Comparison of ENCODE assay signal across 11 mouse cellular contexts in the genomic region with DNA sequence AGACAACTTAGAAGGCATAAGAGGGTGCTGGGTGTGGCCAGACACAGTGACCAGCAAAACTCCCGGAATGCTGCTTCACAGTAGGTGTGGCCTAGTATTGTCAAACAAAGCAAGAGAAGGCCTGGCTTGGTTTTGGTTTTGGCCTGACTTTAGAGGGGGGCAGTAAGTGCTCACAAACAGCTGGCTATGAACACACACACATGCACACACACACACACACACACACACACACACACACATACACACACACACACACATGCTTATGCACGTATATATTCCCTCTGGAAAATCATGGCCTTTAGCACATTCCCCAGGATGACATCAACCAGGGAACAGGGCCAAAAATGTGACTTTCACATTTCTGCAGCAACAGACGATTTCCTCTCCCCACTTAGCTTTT.
DNase-seq lines count a peak whose midpoint lies in the region; ATAC-seq lines count a peak whose summit lies in the region.
"Had no signal": no experiment of that assay in that cellular context is flagged by ENCODE, and none has a peak within 500 bp of the region (broad histone marks: within the 10 kb centered on the region; RNA-seq: fewer than 3 reads in every experiment).

No protein-coding gene starts in this region.

- DNase-seq in kidney, postnatal 36 days = no peak
- DNase-seq in R1 (ENCODE audit: low read depth, low spot score) = peak; percentile 26
- DNase-seq in gastrocnemius, postnatal 10 days = peak; percentile 14
- DNase-seq in lung, postnatal 14 days = peak; percentile 1
- DNase-seq in layer of hippocampus, adult 18-20 months (ENCODE audit: low spot score in 2 of 2) = no peak
- DNase-seq: liver had no signal

- WGBS in kidney, embryonic 16.5 days = 42% methylated on average over 3 of the region's 3 CpGs
- 46% methylated on average over 3 of the region's 3 CpGs for WGBS in forebrain, embryonic 16.5 days

- H3K4me1 ChIP-seq in kidney, embryonic 16.5 days (ENCODE audit: insufficient read depth, low read length) = no peaks in the 10 kb centered on the region
- no peaks in the 10 kb centered on the region for H3K4me1 ChIP-seq in forebrain, embryonic 16.5 days (replicated peaks; ENCODE audit: control insufficient read depth, insufficient read depth, low read length)
- H3K4me1 ChIP-seq: embryonic facial prominence, embryonic 12.5 days; midbrain, embryonic 13.5 days; neural tube, embryonic 15.5 days had no signal

- H3K4me2 ChIP-seq in kidney, embryonic 16.5 days (replicated peaks; ENCODE audit: low read depth, low read length) = no peak overlapping the region
- no peak overlapping the region for H3K4me2 ChIP-seq in forebrain, embryonic 16.5 days (ENCODE audit: low read length)
- H3K4me2 ChIP-seq: embryonic facial prominence, embryonic 12.5 days; midbrain, embryonic 13.5 days; neural tube, embryonic 15.5 days had no signal

- peak; percentile 49; the same call in 1 of the 2 replicates for ATAC-seq in kidney, embryonic 16.5 days (ENCODE audit: low FRiP score, low TSS enrichment)
- no peak for ATAC-seq in forebrain, embryonic 16.5 days
- ATAC-seq: midbrain, embryonic 13.5 days had no signal

- H3K4me3 ChIP-seq in kidney, embryonic 16.5 days (ENCODE audit: low read length) = no peak overlapping the region
- no peak overlapping the region for H3K4me3 ChIP-seq in forebrain, embryonic 16.5 days (replicated peaks; ENCODE audit: low read length)
- H3K4me3 ChIP-seq: embryonic facial prominence, embryonic 12.5 days; midbrain, embryonic 13.5 days; neural tube, embryonic 15.5 days had no signal

- no peaks in the 10 kb centered on the region for H3K9me3 ChIP-seq in kidney, embryonic 16.5 days (ENCODE audit: low read length)
- no peaks in the 10 kb centered on the region for H3K9me3 ChIP-seq in forebrain, embryonic 16.5 days (ENCODE audit: control insufficient read depth, low read length)
- H3K9me3 ChIP-seq: embryonic facial prominence, embryonic 12.5 days; midbrain, embryonic 13.5 days; neural tube, embryonic 15.5 days had no signal

- H3K27ac ChIP-seq in kidney, embryonic 16.5 days (ENCODE audit: low read length) = no peak overlapping the region
- H3K27ac ChIP-seq in forebrain, embryonic 16.5 days (ENCODE audit: low read length) = no peak overlapping the region
- H3K27ac ChIP-seq: embryonic facial prominence, embryonic 12.5 days; midbrain, embryonic 13.5 days; neural tube, embryonic 15.5 days had no signal

- no peak overlapping the region for H3K9ac ChIP-seq in kidney, embryonic 16.5 days (replicated peaks; ENCODE audit: low read length)
- no peak overlapping the region for H3K9ac ChIP-seq in forebrain, embryonic 16.5 days (replicated peaks; ENCODE audit: low read depth, low read length)
- H3K9ac ChIP-seq: embryonic facial prominence, embryonic 12.5 days; midbrain, embryonic 13.5 days; neural tube, embryonic 15.5 days had no signal

- no peaks in the 10 kb centered on the region for H3K36me3 ChIP-seq in kidney, embryonic 16.5 days (ENCODE audit: insufficient read depth, low read length)
- H3K36me3 ChIP-seq in forebrain, embryonic 16.5 days (ENCODE audit: control insufficient read depth, insufficient read depth) = no peaks in the 10 kb centered on the region
- H3K36me3 ChIP-seq: embryonic facial prominence, embryonic 12.5 days; midbrain, embryonic 13.5 days; neural tube, embryonic 15.5 days had no signal

- peaks cover 5% of the 10 kb centered on the region; the same call in 1 of the 2 replicates for H3K27me3 ChIP-seq in kidney, embryonic 16.5 days (ENCODE audit: insufficient read depth, low read length)
- 0 out of 2 replicates have a peak, but pooled peaks cover 3% of the 10 kb centered on the region for H3K27me3 ChIP-seq in forebrain, embryonic 16.5 days (replicated peaks; ENCODE audit: control insufficient read depth, insufficient read depth, low read length)
- H3K27me3 ChIP-seq: embryonic facial prominence, embryonic 12.5 days; neural tube, embryonic 15.5 days had no signal

Comparison
In these comparisons a context has a peak if more than half of its experiments do, and no peak if none do; other contexts are left out.
1. DNase-seq: peak in R1 (single experiment), gastrocnemius, postnatal 10 days (single experiment) and lung, postnatal 14 days (single experiment); none in kidney, postnatal 36 days (0 of 2) and layer of hippocampus, adult 18-20 months (0 of 2).